Mouse (Mus musculus): ENCODE measurements at regions not wholly inside any gene's neighbourhood (a gene's known extent, or its start where the extent isn't known, plus 50 kb on each side); places are given as distances from the start of the nearest gene placed in this dataset.
"Not testable (repeated sequence)": the region's sequence is repeated elsewhere in the genome, so short reads cannot be mapped to it uniquely, and the experiment has no call there.

- Histone ChIP-seq H3K4me1 (no peaks in the 10 kb centered on the region), H3K9ac (replicated peaks) (no peak overlapping the region), H3K27ac (replicated peaks) (no peak overlapping the region), H3K4me3 (replicated peaks) (no peak overlapping the region), H3K27me3 (replicated peaks) (no peaks in the 10 kb centered on the region), H3K4me2 (no peak overlapping the region), H3K9me3 (replicated peaks) (no peaks in the 10 kb centered on the region), H3K36me3 (no peaks in the 10 kb centered on the region)
- WGBS = 84% methylated on average over 2 of the region's 2 CpGs
- no peak for ATAC-seq (ENCODE audit: low FRiP score)
Observed at GRCm38 (mm10) chr9:82300046-82300445, 436.6 kb downstream of the Mei4 start.

DNA sequence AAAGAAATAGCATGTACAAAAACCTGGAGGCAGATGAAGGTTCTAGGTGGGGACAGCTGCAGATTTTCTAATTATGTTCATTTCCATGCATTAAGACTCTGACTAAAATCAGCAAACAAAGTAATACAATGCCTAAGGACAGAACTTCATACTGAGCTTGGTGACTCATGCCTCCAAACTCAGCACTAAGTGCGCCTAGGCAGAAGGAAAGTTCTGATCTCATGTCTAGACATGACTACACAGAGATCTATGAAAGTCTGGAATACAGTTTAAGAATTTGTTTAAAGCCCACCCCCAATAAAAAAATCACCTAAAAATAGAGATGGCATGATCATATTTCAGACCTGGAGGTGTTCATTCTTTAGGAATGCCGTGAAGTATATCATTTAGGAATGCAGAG, 442.8 kb downstream of the Mei4 start:
- 88% methylated on average over 2 of the region's 2 CpGs for WGBS
- Histone ChIP-seq H3K9ac (replicated peaks) (no peak overlapping the region), H3K4me3 (replicated peaks) (no peak overlapping the region), H3K4me2 (no peak overlapping the region), H3K36me3 (no peaks in the 10 kb centered on the region), H3K27me3 (replicated peaks) (no peaks in the 10 kb centered on the region), H3K27ac (replicated peaks) (no peak overlapping the region), H3K9me3 (replicated peaks) (no peaks in the 10 kb centered on the region), H3K4me1 (no peaks in the 10 kb centered on the region)
- ATAC-seq (ENCODE audit: low FRiP score) = no peak

- no peak for ATAC-seq (ENCODE audit: low FRiP score)
- 90% methylated on average over 2 of the region's 2 CpGs for WGBS
Observed at GRCm38 (mm10) chr9:82312466-82312865, 449.0 kb downstream of the Mei4 start.

GRCm38 (mm10) chr9:82340452-82340851, 477.0 kb downstream of the Mei4 start:
- no peaks in the 10 kb centered on the region for H3K27me3 ChIP-seq (replicated peaks)
- H3K4me3 ChIP-seq (replicated peaks) = no peak overlapping the region
- no peak overlapping the region for H3K9ac ChIP-seq (replicated peaks)
- H3K36me3 ChIP-seq = no peaks in the 10 kb centered on the region
- no peaks in the 10 kb centered on the region for H3K9me3 ChIP-seq (replicated peaks)
- no peak overlapping the region for H3K4me2 ChIP-seq
- H3K27ac ChIP-seq (replicated peaks) = no peak overlapping the region
- H3K4me1 ChIP-seq = no peaks in the 10 kb centered on the region
- ATAC-seq (ENCODE audit: low FRiP score) = no peak
- WGBS = 83% methylated on average over 3 of the region's 3 CpGs

More at GRCm38 (mm10) chr9:82312466-82312865, 449.0 kb downstream of the Mei4 start:
- H3K27ac ChIP-seq (replicated peaks) = no peak overlapping the region
- no peaks in the 10 kb centered on the region for H3K36me3 ChIP-seq
- no peaks in the 10 kb centered on the region for H3K27me3 ChIP-seq (replicated peaks)
- H3K4me2 ChIP-seq = no peak overlapping the region
- no peak overlapping the region for H3K9ac ChIP-seq (replicated peaks)
- no peaks in the 10 kb centered on the region for H3K9me3 ChIP-seq (replicated peaks)
- no peak overlapping the region for H3K4me3 ChIP-seq (replicated peaks)
- H3K4me1 ChIP-seq = no peaks in the 10 kb centered on the region

GRCm38 (mm10) chr9:82350784-82351183, 478.6 kb upstream of the Irak1bp1 start:
- not testable (repeated sequence) for H3K9ac ChIP-seq (replicated peaks); H3K9me3 ChIP-seq (replicated peaks); H3K4me3 ChIP-seq (replicated peaks); H3K27ac ChIP-seq (replicated peaks); H3K4me1 ChIP-seq; H3K27me3 ChIP-seq (replicated peaks); ATAC-seq (ENCODE audit: low FRiP score); H3K4me2 ChIP-seq; H3K36me3 ChIP-seq

DNA sequence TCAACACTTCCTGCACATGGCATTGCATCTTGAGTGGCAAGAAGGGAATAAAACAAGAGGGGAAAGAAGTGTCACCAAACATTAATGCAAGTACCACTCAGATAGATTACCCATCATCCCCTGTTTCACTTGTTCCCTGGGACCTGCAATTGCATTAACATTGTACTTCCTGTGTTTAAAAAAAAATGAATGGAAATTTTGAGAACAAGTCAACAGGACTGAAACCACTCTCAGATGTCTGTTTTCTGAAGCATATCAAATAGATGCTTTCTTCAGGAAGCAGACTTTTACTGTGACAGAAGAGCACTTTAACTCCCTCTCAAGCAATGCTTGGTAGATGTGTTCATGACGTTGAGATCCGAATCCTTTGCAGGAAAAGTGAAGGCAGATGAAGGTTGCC, 469.8 kb upstream of the Irak1bp1 start:
- no peak for ATAC-seq (ENCODE audit: low FRiP score)
- H3K36me3 ChIP-seq = no peaks in the 10 kb centered on the region
- H3K4me3 ChIP-seq (replicated peaks) = no peak overlapping the region
- H3K9ac ChIP-seq (replicated peaks) = no peak overlapping the region
- no peak overlapping the region for H3K27ac ChIP-seq (replicated peaks)
- H3K4me1 ChIP-seq = no peaks in the 10 kb centered on the region
- H3K9me3 ChIP-seq (replicated peaks) = no peaks in the 10 kb centered on the region
- WGBS = 91% methylated on average over 2 of the region's 2 CpGs
- no peak overlapping the region for H3K4me2 ChIP-seq
- H3K27me3 ChIP-seq (replicated peaks) = no peaks in the 10 kb centered on the region

DNA sequence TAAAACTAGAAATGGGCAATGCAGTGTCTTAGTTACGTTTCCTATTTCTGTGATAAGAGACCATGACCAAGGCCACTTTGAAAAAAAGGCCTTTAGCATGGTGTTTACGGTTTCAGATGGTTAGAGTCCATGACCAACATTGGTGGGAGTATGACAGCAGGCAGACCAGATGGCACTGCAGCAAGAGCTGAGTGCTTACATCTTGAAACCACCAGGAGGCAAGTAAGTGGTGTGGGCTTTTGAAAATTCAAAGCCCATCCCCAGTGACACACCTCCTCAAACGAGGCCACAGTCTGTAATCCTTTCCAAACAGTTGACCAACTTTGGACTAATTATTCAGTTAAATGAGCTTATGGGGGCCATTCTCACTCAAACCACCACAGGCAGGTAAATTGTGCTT, 427.0 kb upstream of the Irak1bp1 start:
- no peak overlapping the region for H3K27ac ChIP-seq (replicated peaks)
- H3K4me3 ChIP-seq (replicated peaks) = no peak overlapping the region
- H3K9ac ChIP-seq (replicated peaks) = no peak overlapping the region
- peak; percentile 70; the same call in 1 of the 2 replicates for ATAC-seq (ENCODE audit: low FRiP score)
- no peaks in the 10 kb centered on the region for H3K4me1 ChIP-seq
- H3K27me3 ChIP-seq (replicated peaks) = no peaks in the 10 kb centered on the region
- H3K9me3 ChIP-seq (replicated peaks) = no peaks in the 10 kb centered on the region
- WGBS = 51% methylated on average over 3 of the region's 3 CpGs
- H3K36me3 ChIP-seq = no peaks in the 10 kb centered on the region
- H3K4me2 ChIP-seq = no peak overlapping the region

- no peaks in the 10 kb centered on the region for H3K4me1 ChIP-seq
- ATAC-seq (ENCODE audit: low FRiP score) = no peak
- H3K27me3 ChIP-seq (replicated peaks) = no peaks in the 10 kb centered on the region
- no peaks in the 10 kb centered on the region for H3K9me3 ChIP-seq (replicated peaks)
- H3K4me3 ChIP-seq (replicated peaks) = no peak overlapping the region
- H3K36me3 ChIP-seq = no peaks in the 10 kb centered on the region
- no peak overlapping the region for H3K9ac ChIP-seq (replicated peaks)
- no peak overlapping the region for H3K4me2 ChIP-seq
- no peak overlapping the region for H3K27ac ChIP-seq (replicated peaks)
Observed at GRCm38 (mm10) chr9:82404010-82404409, 425.3 kb upstream of the Irak1bp1 start.

GRCm38 (mm10) chr9:82407177-82407576, 422.2 kb upstream of the Irak1bp1 start:
- Histone ChIP-seq H3K4me3 (replicated peaks) (no peak overlapping the region), H3K27me3 (replicated peaks) (no peaks in the 10 kb centered on the region), H3K9me3 (replicated peaks) (no peaks in the 10 kb centered on the region), H3K9ac (replicated peaks) (no peak overlapping the region), H3K27ac (replicated peaks) (no peak overlapping the region), H3K4me2 (no peak overlapping the region), H3K4me1 (no peaks in the 10 kb centered on the region), H3K36me3 (no peaks in the 10 kb centered on the region)
- no peak for ATAC-seq (ENCODE audit: low FRiP score)
- 92% methylated on average over 3 of the region's 3 CpGs for whole genome bisulfite sequencing

DNA sequence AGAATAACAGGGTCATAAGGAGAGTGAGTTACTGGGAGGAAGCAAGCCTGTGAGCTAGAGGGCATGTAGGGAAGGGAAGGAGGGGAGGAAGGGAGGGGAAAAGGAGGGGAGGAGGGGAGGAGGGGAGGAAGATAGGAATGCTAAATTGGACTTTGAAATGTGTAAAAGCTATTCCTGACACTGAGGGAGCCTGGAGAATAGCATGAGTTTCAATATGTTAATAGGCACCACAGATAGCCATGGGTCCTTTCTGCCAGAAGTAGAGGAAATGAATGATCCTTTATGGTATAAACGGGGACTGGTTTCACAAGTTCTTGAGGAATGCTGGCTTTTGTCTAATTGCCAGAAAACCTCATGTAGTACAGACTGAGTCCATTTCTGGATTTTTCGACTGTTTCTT, 420.4 kb upstream of the Irak1bp1 start:
- 79% methylated on average over 2 of the region's 2 CpGs for WGBS
- no peaks in the 10 kb centered on the region for H3K36me3 ChIP-seq
- no peaks in the 10 kb centered on the region for H3K27me3 ChIP-seq (replicated peaks)
- H3K4me1 ChIP-seq = no peaks in the 10 kb centered on the region
- no peak overlapping the region for H3K9ac ChIP-seq (replicated peaks)
- no peak overlapping the region for H3K27ac ChIP-seq (replicated peaks)
- H3K4me3 ChIP-seq (replicated peaks) = no peak overlapping the region
- ATAC-seq (ENCODE audit: low FRiP score) = no peak
- no peaks in the 10 kb centered on the region for H3K9me3 ChIP-seq (replicated peaks)
- no peak overlapping the region for H3K4me2 ChIP-seq

Measured in neural tube, embryonic 15.5 days (tissue).